Mouse (Mus musculus): ENCODE data around the gene Anxa5. TPM values are rescaled to one million over a fixed set of nuclear protein-coding genes. Genes with fewer than 3 reads are reported as not detected.

The Anxa5 gene
- polyA plus RNA-seq, 1 experiment from 2014 or later: 70.7 TPM

- Histone ChIP-seq H3K4me1 (0 out of 2 replicates have a peak, but pooled peaks cover 6% of the 10 kb centered on the region), H3K36me3 (no peaks in the 10 kb centered on the region), H3K27ac (no peak overlapping the region), H3K27me3 (replicated peaks) (no peaks in the 10 kb centered on the region), H3K4me3 (no peak overlapping the region), H3K4me2 (no peak overlapping the region), H3K9ac (no peak overlapping the region), H3K9me3 (replicated peaks) (no peaks in the 10 kb centered on the region)
- WGBS (ENCODE audit: insufficient replicate concordance): 3% methylated on average over 2 of the region's 2 CpGs
- no peak for ATAC-seq
Measured at GRCm38 (mm10) chr3:36442426-36442825, 33.3 kb downstream of the Anxa5 start.

GRCm38 (mm10) chr3:36440280-36440679 is 35.4 kb downstream of the Anxa5 start:
- WGBS (ENCODE audit: insufficient replicate concordance): 80% methylated on average over 4 of the region's 4 CpGs
- Histone ChIP-seq H3K9ac (no peak overlapping the region), H3K36me3 (no peaks in the 10 kb centered on the region), H3K27me3 (replicated peaks) (no peaks in the 10 kb centered on the region), H3K4me3 (no peak overlapping the region), H3K4me1 (no peaks in the 10 kb centered on the region), H3K27ac (no peak overlapping the region), H3K4me2 (no peak overlapping the region), H3K9me3 (replicated peaks) (no peaks in the 10 kb centered on the region)
- no peak for ATAC-seq

- Histone ChIP-seq H3K4me2 (no peak overlapping the region), H3K4me3 (no peak overlapping the region), H3K36me3 (no peaks in the 10 kb centered on the region), H3K9ac (no peak overlapping the region), H3K27ac (no peak overlapping the region), H3K4me1 (no peaks in the 10 kb centered on the region), H3K27me3 (replicated peaks) (no peaks in the 10 kb centered on the region), H3K9me3 (replicated peaks) (no peaks in the 10 kb centered on the region)
- WGBS (ENCODE audit: insufficient replicate concordance): 28% methylated on average over 1 of the region's 1 CpGs
- no peak for ATAC-seq
Measured at GRCm38 (mm10) chr3:36430360-36430759, 45.3 kb downstream of the Anxa5 start.

- Histone ChIP-seq H3K4me2 (no peak overlapping the region), H3K27me3 (replicated peaks) (no peaks in the 10 kb centered on the region), H3K9me3 (replicated peaks) (no peaks in the 10 kb centered on the region), H3K4me3 (no peak overlapping the region), H3K9ac (no peak overlapping the region), H3K36me3 (no peaks in the 10 kb centered on the region), H3K4me1 (no peaks in the 10 kb centered on the region), H3K27ac (no peak overlapping the region)
- WGBS (ENCODE audit: insufficient replicate concordance): 86% methylated on average over 8 of the region's 8 CpGs
- ATAC-seq: no peak
Measured at GRCm38 (mm10) chr3:36427386-36427785, 48.3 kb downstream of the Anxa5 start.

- no peaks in the 10 kb centered on the region for H3K27me3 ChIP-seq (replicated peaks)
- no peak overlapping the region for H3K4me2 ChIP-seq
- H3K9ac ChIP-seq: no peak overlapping the region
- 0 out of 2 replicates have a peak, but pooled peaks cover 1% of the 10 kb centered on the region for H3K9me3 ChIP-seq (replicated peaks)
- no peaks in the 10 kb centered on the region for H3K36me3 ChIP-seq
- no peak for ATAC-seq
- no peak overlapping the region for H3K27ac ChIP-seq
- no peaks in the 10 kb centered on the region for H3K4me1 ChIP-seq
- H3K4me3 ChIP-seq: no peak overlapping the region
- WGBS (ENCODE audit: insufficient replicate concordance): 59% methylated on average over 2 of the region's 2 CpGs
Measured at GRCm38 (mm10) chr3:36409456-36409855, 66.2 kb downstream of the Anxa5 start.

- no peaks in the 10 kb centered on the region for H3K27me3 ChIP-seq (replicated peaks)
- 87% methylated on average over 5 of the region's 5 CpGs for WGBS (ENCODE audit: insufficient replicate concordance)
Measured at GRCm38 (mm10) chr3:36406967-36407366, 68.7 kb downstream of the Anxa5 start.

GRCm38 (mm10) chr3:36406340-36406739 is 69.4 kb downstream of the Anxa5 start:
- no peak for ATAC-seq
- H3K4me3 ChIP-seq: no peak overlapping the region
- no peak overlapping the region for H3K27ac ChIP-seq
- H3K27me3 ChIP-seq (replicated peaks): no peaks in the 10 kb centered on the region
- H3K4me1 ChIP-seq: no peaks in the 10 kb centered on the region
- H3K9ac ChIP-seq: no peak overlapping the region
- no peaks in the 10 kb centered on the region for H3K36me3 ChIP-seq
- 61% methylated on average over 2 of the region's 2 CpGs for WGBS (ENCODE audit: insufficient replicate concordance)
- no peak overlapping the region for H3K4me2 ChIP-seq
- no peaks in the 10 kb centered on the region for H3K9me3 ChIP-seq (replicated peaks)

More at GRCm38 (mm10) chr3:36406967-36407366, 68.7 kb downstream of the Anxa5 start:
- Histone ChIP-seq H3K4me1 (no peaks in the 10 kb centered on the region), H3K27ac (no peak overlapping the region), H3K36me3 (no peaks in the 10 kb centered on the region), H3K9me3 (replicated peaks) (no peaks in the 10 kb centered on the region), H3K4me2 (no peak overlapping the region), H3K4me3 (no peak overlapping the region), H3K9ac (no peak overlapping the region)
- no peak for ATAC-seq

- H3K27ac ChIP-seq: no peak overlapping the region
- H3K27me3 ChIP-seq (replicated peaks): no peaks in the 10 kb centered on the region
- H3K9ac ChIP-seq: no peak overlapping the region
- H3K4me1 ChIP-seq: no peaks in the 10 kb centered on the region
- 53% methylated on average over 2 of the region's 2 CpGs for WGBS (ENCODE audit: insufficient replicate concordance)
- no peak overlapping the region for H3K4me3 ChIP-seq
- no peaks in the 10 kb centered on the region for H3K36me3 ChIP-seq
- H3K4me2 ChIP-seq: no peak overlapping the region
- no peak for ATAC-seq
- no peaks in the 10 kb centered on the region for H3K9me3 ChIP-seq (replicated peaks)
Measured at GRCm38 (mm10) chr3:36401900-36402299, 73.8 kb downstream of the Anxa5 start.

- no peak for ATAC-seq
- WGBS (ENCODE audit: insufficient replicate concordance): 71% methylated on average over 10 of the region's 10 CpGs
- H3K27me3 ChIP-seq (replicated peaks): no peaks in the 10 kb centered on the region
Measured at GRCm38 (mm10) chr3:36400657-36401056, 75.0 kb downstream of the Anxa5 start.

More at GRCm38 (mm10) chr3:36400657-36401056, 75.0 kb downstream of the Anxa5 start:
- Histone ChIP-seq H3K9ac (no peak overlapping the region), H3K4me1 (no peaks in the 10 kb centered on the region), H3K9me3 (replicated peaks) (no peaks in the 10 kb centered on the region), H3K36me3 (no peaks in the 10 kb centered on the region), H3K4me3 (no peak overlapping the region), H3K4me2 (no peak overlapping the region), H3K27ac (no peak overlapping the region)

Small RNA genes within 50 kb of the gene (microRNA-seq; reads per million reads assigned to microRNA genes)
- gene Mir7009: not detected

Other genes starting within 250 kb of the Anxa5 start
- 0.83 and 1.4 TPM in 2 replicates for gene 1810062G17Rik, start within 50 bp of the Anxa5 start, polyA plus RNA-seq (2016; fragmentation: Nextera tagmentation; extraction: Ambion mirVana)
- gene Gm11549, start 45.9 kb upstream of the Anxa5 start, polyA plus RNA-seq (2016; fragmentation: Nextera tagmentation; extraction: Ambion mirVana): not detected in 2 replicates
- gene Exosc9, start 76.7 kb upstream of the Anxa5 start, polyA plus RNA-seq (2016; fragmentation: Nextera tagmentation; extraction: Ambion mirVana): 56.6 and 57.8 TPM in 2 replicates
- gene Ccna2, start 96.3 kb upstream of the Anxa5 start, polyA plus RNA-seq (2016; fragmentation: Nextera tagmentation; extraction: Ambion mirVana): 288 and 294 TPM in 2 replicates
- gene Bbs7, start 137.6 kb upstream of the Anxa5 start, polyA plus RNA-seq (2016; fragmentation: Nextera tagmentation; extraction: Ambion mirVana): 8.3 and 8.9 TPM in 2 replicates
- 0.65 and 0.81 TPM in 2 replicates for gene Trpc3, start 214.3 kb upstream of the Anxa5 start, polyA plus RNA-seq (2016; fragmentation: Nextera tagmentation; extraction: Ambion mirVana)

Data from liver, embryonic 12.5 days (tissue).